Mouse (Mus musculus): ENCODE measurements around the gene Igsf9. TPM values are rescaled to one million over a fixed set of nuclear protein-coding genes. Genes with fewer than 3 reads are reported as not detected.

Gene Igsf9
- total RNA-seq, 2 experiments from 2014 or later: 2.5 to 4.8 TPM

DNA sequence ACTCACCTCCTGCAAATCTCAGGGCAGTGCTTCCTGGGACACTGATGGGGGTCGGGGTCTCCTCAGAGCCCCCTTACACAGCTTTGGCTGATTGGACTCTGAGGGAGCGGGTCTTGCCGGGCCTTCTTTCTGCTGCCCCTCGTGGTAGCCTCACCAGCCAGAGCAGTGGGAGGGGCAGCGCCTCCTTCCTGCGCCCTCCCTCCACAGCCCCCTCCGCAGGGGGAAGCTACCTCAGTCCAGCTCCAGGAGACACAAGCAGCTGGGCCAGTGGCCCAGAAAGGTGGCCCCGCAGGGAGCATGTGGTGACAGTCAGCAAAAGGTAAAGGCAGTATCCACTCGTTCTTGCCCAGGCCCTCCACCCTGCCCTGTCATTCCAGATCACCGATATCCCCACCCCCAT, 15.8 kb downstream of the Igsf9 start:
- DNase-seq: no peak

DNA sequence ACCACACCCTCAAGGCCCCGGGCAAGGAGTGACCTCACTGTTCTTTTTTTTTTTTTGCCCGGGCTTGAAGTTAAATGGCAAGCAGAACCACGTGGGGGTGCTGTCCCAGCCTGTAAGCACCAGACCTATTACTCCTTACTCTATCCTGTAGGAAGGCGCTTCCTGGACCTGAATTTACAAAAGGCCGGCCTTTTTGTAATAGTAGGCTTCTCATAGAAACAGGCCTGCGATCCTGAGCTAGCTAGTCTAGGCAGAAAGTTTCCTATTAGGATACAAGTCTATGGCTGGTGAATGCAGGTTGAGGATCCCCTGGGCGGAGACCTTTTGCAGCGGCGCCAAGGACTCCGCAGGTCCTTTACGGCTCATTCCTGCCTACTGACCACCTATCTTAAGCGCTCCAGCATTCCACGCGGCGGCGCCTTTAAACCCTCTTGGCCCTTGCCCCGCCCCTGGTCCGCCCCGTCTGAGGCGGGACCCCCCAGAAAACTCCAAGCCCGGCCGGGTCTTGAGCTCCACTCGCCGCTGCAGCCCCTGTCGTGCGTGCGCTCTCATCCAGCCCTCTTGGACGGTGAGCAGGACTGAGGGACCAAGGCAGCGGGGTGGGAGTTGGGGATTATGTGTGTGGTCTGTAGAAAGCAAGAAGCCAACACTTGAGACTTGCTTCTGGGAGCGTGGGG, 18.3 kb downstream of the Igsf9 start, which contains the start of gene Tagln2:
Gene Tagln2, plus strand, starts transcription at position 283 of the 677 bp plus-strand sequence.
- DNase-seq: peak; percentile 90

DNA sequence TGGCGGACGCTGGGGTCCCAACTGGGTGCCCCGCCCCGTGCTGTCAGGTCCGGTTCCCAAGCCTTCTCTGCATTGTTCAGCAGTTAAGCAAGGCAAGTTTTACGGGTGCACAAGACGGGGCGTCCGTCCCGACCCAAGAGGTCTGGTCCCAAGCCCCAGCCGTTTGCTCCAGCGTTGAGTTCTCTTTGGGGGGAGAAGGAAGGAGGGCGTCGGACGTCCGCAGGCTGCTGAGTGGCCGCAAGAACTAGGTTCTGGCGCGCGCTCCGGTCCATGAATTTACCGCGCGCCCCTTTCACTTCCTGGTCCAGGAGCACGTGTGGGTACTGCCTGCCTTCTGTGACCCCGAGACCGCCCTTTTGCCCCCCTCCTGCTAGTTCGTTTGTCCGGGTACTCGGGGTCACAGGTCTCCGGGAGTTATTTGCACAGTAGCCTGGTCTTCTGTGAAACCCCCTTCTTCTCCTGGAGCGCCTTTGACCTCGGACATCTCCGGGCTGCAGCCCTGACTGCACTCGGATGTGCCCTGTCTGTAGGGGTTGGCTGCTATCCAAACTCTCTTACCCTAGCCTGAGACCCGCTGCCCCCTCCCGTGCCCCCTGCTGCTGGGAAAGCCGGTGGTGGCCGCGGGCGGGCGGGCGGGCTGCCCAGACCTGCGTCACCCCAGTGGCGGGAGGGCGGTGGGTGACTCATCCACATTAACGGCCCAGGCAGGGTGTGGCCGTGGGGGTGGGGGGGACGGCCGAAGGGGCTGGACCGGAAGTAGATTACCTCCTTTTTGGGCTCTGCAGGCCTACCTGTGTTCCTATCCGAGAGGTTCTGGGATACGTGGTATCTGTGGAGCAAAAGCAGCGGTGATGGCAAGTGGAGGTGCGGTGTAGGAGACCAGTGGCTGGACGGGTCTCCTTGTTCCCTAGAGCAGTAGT, 19.1 kb downstream of the Igsf9 start:
- DNase-seq: peak; percentile 85

DNA sequence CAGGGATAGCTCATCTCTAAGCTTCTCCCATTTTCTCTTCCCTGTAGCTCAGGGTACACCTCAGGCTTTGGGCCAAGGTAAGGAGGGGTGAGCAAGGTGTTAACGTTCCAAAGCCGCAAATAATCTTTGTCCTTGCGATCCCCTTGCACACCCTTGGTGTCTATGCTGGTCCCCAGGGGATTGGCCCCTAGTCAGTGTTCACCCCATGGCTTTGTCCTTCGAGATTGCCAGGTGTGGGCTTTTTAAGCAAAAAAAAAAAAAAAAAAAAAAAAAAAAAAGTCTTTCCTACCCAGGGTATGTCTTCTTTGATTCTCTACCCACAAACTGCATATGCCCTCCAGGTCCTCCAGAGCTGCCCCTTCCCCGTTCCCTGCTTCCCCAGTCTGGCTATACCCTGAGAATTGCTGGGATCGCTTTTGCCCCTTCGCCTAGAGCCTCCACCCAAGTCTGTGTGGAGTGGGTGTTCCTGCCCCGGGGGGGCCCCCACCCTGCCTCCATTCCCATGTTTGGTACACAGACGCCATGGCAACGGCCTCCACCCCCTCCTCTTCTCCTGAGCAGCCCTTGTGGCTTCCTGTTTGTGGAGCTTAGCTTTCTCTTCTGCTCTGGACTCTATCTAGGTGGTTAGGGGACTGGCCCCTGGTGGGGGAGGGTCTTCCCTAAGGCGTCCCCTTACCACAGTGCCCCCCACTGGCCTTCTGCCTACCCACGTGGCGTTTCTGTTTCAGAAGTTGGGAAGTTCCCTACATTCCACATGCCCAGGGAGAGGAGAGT, 20.0 kb downstream of the Igsf9 start:
- DNase-seq: peak; percentile 68

DNA sequence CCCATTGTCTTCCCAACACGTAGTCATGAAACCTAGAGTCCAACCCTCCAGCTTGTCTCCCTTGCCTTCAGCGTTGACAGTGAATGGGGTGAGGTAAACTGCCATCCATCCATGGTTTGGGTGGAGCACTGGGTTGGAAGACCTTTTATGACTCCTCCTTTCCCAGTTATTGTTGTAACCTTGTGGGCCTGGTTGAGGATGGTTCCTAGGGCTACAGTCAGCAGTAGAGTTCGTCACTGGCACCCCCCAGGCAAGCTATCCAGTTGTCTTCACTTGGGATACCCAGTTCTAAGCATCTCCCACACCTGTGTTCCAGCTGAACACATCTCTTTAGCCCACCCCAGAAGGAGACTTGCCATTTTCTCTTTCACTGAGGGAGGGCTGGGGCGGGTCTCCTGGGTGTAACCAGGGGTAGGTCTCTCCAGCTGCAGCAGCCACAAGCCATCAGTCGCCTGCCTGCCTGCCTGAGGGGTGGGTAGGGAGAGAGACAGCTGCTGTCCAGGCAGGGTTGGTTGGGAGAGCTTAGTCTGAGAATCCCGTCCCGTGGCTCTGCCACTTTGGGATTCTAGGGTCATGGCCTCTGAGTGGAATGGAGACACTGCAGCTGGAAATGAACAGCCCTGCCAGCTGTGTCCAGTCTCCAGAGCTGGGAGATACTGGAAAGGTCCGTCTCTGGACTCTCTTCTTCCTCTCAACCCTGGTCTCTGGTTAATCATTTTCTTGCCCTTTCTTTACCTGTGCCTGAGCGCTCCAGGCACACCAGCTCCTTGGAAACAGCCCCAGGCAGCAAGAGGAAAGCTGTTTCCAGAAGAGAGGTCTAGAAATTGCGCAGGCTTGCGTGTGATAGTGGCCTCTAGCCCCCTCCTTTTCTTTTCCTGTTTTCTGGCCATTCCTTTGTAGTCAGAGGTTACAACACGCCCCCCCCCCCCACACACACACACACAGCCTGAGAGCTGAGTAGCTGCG, 20.8 kb downstream of the Igsf9 start:
- DNase-seq: no peak

DNA sequence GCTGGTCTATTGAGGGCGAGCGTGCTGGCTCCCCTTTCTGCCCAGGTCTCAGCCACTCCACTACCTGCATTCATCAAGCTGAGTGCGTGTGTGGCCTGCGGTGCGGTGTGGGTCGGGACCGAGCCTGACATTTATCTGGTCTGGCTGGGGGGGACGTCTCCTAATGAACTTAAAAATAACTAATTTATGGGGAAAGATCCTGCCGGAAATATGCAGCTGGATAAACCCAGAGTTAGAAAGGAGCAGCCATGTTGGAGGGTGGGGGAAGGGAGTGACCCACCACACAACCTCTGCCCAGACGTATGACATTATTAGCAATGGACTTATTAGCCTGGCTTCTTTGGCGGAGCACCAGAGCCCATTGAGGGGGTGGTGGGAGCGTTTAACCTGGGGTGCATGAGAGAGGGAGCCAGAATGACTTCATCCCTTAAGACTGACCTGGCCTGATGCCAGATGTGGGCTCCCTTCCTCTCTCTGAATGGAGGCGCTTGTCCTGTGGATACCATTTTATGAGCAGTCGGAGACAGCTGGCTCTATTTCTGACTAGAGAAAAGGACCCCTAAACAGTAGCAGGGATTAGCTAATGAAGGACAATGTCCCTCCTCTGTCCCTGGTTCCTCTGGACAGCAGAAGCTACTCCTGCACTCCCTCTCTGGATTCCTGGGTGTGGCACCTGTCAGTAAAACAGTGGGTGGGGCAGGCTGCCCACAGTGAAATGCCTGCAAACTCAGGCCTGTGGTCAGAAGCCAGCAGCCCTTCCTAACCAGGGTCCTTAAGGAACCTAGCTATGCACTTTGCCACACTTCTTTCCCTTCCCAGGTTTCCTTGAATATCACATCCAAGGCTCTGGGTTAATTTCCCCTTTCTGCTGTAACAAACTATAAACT, 21.8 kb downstream of the Igsf9 start:
- DNase-seq: peak; percentile 50

DNA sequence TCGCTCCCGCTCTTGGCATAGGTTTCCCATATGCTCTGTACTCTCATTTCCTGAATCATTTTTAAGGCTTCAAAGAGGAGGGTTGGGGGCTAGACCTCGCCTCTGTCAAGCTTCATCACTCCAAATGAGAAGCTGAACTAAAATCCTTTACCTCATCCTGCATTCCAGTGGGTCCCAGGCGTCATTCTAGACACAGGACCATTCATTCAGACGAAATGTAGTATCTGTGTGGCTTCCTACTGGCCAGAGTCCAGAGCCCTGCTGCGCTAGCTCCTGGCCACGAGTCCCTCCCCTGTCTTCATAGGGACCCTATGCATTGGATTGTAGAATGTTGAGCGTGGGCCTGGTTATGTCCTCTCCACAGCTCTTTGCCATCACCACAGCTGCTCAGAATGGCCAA, 23.2 kb downstream of the Igsf9 start:
- DNase-seq: no peak

DNA sequence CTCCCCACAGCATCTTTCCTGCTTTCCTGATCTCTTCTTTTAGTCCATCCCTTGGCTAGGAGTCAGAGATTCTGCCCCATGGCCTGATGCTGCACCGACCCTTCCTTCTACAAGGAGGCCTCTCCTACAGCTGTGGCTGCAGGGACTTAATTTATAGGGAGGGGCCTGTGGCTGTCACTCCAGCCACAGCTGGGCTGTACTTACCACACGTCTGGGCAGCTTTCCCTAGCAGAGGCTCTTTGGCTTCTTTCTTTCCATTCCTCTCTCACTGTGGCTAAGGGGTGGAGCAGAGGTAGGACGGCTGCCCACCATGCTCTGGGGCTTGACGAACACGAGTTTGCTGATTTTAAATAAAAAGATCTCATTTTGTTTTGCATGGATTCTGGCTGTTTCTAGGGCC, 25.4 kb downstream of the Igsf9 start:
- DNase-seq: no peak

DNA sequence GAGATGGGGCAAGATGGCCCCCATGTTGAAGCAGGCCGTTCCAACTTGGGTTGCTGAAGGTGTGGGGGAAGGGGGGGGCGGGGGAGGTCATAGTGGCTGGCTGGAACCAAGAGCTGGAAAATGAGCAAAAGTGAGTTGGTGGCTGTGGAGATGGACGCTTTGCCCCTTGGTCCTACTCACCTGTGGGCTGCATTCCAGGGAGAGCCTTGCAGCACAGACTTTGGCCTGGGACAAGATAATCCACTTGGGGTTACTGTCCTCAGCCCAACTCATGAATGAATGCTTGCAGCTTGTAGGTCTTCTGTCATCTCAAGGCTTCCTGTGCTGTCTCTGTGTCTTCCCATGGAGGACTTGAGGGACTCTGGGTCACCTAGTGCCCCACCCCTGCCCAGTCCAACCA, 26.1 kb downstream of the Igsf9 start:
- DNase-seq: no peak

DNA sequence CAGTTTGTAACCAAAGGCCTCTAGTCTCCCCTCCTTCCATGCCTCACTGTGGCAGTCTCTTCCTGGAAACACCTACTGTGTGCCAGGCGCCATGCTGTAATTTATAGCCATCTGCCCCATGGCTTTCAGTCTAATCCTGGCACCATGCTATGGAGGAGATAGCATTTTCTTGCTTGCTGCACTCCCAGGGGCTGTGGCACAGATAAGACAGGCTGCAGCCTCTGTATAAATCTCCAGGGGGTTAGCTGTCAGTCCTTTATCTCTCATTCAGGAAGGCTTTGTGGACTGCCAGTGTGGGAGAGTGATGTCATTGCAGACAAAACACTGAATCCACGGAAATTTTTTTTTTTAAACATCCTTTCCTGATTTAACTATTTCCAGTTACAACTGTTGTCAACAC, 26.6 kb downstream of the Igsf9 start:
- DNase-seq: no peak

DNA sequence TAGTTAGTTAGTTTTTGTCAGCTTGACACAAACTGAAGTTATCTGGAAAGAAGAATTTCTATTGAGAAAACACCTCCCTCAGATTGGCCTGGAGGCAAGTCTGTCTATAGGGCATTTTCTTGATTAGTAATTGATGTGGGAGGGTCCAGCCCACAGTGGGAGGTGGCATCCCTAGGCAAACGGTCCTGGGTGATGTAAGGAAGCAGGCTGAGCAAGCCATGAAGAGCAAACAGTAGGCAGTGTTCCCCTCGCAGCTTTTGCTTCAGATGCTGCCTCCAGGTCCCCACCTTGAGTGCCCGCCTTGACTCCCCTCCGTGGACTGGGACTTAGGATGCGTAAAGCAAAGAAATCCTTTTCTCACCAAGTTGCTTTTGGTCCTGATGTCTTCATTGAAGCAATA, 27.6 kb downstream of the Igsf9 start:
- no peak for DNase-seq

DNA sequence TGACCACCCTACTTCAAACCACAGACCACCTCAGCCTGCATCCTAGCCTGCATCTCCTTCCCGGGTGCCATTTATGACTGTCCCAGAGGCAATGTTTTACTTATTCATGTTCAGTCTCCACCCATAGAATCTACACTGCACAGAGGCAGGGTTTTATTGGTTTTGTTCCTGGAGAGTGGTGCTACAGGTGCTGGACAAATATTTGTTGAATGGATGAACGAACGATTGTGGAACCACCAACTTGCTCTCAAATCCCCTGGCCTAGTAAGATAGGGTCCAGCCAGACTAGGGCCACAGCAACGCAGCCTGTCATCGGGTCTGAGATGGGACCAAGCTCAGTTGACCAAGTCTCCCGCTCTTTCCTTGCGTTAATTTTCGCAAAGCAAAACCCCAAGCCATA, 28.4 kb downstream of the Igsf9 start:
- DNase-seq: no peak

DNA sequence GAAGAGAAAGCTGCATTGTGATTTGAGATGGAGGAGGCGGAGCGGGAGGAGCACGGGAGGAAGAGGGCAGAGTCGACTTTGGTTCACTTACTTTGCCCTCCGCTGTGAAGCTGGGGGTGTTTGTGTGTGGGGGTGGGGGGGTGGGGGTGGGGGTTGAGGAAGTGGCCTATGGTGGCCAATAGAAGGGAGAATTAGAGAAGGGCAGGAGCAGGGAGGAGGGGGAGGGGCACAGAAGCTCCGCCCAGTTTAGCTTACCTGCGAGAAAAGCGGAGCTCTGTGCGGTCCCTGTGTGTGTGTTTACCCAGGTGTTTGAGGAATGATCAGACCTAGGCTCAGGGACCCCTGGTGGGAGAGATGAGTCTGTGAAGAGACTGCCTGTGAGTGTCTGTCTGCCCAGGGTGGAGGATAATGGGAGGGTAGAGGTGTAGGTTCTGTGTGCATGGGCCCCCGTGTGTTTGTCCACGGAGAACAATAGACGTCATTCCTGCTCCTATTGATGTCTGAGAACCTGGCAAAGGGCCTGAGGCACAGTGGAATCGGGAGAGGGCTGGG, 28.9 kb downstream of the Igsf9 start:
- DNase-seq: no peak

DNA sequence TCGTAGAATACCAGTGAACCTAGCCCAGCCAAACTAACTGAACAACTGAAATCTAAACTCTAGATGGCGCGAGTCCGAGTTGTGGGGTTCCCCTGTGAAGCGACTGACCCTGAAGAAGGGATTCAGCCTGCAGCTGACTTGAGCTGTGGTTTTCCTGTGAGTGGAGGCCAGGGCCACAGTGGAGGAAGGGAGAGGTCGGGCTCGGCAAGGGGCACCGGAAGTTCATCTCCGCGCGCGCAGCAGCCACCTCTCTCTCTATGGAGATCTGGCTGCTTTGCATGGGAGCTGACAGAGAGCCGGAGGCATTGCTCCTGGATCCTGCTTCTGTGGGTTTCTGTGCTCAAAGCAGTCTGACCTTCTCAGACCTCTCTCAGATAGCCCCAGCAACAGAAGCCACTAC, 31.4 kb downstream of the Igsf9 start:
- peak; percentile 71 for DNase-seq

DNA sequence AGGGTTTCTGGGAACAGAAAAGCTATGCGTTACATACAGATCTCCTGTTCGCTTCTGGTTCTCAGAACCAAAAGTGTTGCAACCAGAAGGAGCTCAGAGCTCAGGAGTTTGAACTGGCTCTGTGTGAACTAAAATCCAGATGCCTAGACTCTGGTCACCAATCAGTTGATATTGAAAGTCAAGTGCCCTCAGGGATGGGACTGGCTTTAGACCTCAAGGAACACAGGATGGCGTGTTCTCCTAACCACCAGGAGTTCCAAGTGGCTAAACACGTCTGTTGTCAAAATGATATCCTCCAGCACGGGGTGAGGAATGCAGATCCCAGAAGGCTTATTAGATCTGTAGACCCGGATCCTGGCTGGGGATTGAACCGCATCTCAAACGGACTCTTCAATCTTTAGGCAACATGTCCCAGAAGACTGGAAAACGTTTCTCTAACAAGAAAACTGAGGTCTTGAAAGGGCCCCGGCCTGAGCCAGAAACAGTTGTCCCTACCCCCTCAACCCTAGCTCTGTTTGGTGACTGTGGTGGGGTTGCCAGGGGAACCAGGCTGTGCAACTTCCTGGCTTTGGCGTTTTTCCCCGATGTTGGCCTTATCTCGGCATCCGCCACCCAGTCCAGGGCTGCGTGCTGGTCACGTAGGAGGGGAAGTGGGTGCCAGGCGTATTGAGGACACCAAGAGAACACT, 32.1 kb downstream of the Igsf9 start:
- peak; percentile 47 for DNase-seq

DNA sequence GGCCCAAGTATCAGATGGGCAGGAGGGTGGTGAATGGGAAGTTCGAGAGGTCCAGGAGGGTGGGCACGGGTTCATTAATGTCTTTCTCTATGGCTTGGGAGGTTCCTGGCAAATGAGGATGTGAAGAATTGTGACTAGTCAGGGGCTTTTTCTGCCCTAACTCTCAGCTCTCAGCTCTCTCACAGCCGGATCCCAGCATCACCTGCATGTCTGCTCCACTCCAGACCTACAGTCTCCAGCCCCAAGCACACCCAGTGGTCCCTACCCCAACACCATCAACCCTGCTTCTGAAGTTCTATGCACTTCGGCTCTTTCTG, 32.6 kb downstream of the Igsf9 start:
- no peak for DNase-seq

DNA sequence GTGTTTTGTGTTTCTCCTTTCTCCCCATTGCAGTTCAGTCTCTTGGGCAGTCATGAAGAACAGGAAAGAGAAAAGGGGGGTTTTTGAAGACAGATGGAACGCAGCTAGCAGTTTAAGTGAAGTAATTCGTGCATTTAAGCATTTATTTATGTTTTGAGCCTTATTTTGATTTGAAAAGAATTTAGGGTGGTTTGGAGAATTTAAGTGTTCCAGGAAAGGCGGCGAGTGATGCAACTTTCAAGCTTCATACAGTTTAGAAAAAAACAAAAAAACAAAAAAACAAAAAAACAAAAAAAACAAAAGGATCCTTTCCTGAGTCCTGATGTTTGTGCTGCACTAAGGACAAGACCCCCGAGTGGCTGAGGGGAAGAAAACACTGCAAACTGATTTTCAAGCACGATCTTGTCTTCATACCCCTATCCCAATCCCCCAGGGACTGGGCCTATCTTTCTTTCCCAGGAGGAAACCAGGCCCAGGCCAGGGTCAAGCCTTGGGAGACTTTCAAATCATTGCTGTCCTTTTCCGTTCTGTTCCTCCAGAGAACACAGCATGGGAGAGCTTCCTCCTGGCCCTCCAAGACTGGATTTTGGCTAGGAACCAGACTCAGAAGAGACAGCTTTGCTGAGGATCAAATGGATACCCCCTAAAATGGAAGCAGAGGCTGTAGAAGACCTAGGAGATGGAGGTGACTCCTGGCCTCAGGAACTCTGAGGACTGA, 33.1 kb downstream of the Igsf9 start:
- DNase-seq: no peak

DNA sequence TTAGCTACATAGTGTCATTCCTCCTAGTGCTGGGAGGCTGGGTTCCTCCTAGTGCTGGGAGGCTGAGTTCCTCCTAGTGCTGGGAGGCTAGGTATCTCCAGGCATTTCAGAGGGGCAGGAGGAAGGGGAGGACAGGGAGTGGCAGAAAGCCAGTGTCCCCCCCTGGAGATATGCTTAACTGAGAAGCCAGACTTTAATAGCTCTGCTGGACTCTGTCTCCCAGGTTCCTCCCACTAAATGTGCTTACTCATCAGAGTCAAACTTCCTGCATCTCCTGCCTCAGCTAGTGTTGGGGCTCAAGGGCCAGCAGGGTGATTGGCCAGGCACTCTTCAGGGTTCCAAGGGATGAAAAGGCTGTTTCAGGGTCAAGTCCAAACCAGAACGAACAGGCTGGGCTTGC, 33.8 kb downstream of the Igsf9 start:
- no peak for DNase-seq

DNA sequence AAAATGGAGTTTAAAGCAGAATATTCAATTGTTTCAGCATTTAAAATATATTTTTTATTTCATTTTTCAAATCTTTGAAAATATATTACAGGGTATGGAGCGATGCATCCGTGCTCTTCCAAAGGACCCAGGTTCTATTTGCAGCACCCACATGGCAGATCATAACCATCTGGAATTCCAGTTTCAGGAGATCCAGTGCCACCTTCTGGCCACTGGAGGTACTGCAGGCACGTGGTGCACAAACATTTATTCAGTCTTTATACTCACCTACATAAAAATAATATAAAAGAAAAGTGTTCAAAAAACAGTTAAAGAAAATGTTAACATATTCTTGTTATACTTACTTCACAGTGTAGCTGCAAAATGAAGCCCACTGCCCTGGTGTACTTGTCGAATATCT, 36.4 kb downstream of the Igsf9 start:
- no peak for DNase-seq

All from adrenal gland, postnatal 10 days (tissue).